Mouse (Mus musculus) brain, adult 2 months (tissue): ENCODE data around the gene Adamtsl3.

Experiments used
- DNase-seq: peaks from one replicate; pipeline ENCODE4 v3.0.0; 2011; ENCODE audit warnings: low read depth, low spot score

Gene Adamtsl3

DNA sequence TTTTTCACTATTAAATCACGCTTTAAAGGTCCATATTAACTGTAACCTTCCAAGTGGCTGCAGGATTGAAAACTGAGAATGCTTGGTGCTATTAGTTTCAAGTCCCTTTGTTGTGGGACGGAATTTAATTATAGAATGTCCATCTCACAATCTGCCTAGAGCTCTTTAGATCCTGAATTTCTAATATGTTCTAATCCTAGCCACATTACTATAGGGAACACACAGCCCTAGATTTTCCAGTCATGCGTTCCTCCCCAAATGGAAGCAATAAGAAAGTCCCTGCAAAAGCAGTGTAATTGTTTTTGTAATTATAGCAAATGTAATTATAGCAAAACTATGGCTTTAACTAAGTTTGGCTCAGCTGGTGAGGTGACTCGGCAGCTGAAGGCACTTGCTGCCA lies 161.6 kb downstream of the Adamtsl3 start:
- DNase-seq, result peak; percentile 5

- DNase-seq, result peak; percentile 84
Measured at GRCm38 (mm10) chr7:82501306-82501705, 165.8 kb downstream of the Adamtsl3 start.

DNA sequence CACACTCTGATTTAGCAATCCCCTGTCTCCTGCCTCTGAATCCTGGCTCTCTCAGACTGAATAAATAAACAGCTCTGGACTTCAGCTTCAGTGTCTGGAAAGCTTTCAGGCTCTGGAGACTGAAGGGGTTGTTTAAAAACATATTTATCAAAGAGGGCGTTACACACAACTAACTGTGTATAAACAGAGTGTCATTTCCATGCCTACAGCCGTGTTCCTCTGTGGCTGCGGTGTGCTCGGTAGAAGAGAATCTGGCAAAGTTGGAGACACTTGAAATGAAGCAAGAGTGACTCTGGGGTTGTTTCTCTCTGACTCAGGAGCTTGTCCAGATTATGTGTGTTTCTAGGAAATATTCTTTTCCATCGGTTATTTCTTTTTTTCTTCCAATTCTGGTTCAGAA lies 167.0 kb downstream of the Adamtsl3 start:
- DNase-seq, result no peak

- DNase-seq, result peak; percentile 80
Measured at GRCm38 (mm10) chr7:82504101-82504500, 168.6 kb downstream of the Adamtsl3 start.

DNA sequence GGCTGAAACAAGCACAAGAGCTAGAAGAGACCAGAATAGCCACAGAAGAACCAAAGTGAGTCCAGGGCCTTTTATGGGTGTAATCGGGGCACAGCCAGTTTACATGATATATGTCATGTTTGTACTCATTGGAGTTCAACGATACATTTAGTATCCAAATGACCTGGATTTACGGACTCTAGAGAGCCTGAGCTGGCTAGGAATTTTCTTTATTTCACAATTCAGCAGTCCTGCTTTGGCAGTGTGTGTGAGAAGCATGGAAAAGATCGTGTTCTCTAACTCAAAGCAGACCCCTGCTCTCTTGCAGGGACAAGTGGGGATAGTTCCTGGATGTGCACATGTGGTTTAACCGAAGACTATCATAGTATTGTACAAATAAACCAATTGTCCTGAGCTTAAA lies 195.1 kb downstream of the Adamtsl3 start:
- no peak for DNase-seq

GRCm38 (mm10) chr7:82531376-82531775 lies 195.9 kb downstream of the Adamtsl3 start:
- peak; percentile 56 for DNase-seq

DNA sequence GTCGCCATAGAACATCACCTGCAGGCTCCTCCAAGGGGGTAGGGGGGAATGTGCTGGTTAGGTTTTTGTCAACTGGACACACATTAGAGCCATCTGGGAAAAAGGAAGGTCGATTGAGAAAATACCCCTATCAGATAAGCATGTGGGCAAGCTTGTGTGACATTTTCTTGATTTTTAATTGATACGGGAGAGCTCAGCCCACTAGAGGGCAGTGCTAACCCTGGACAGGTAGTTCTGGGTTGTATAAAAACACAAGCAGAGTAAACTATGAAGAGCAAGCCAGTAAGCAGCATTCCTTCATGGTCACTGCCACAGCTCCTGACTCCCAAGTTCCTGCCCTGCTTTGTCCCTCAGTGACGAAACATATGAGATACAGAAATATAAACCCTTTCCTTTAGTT lies 197.7 kb downstream of the Adamtsl3 start:
- no peak for DNase-seq

DNA sequence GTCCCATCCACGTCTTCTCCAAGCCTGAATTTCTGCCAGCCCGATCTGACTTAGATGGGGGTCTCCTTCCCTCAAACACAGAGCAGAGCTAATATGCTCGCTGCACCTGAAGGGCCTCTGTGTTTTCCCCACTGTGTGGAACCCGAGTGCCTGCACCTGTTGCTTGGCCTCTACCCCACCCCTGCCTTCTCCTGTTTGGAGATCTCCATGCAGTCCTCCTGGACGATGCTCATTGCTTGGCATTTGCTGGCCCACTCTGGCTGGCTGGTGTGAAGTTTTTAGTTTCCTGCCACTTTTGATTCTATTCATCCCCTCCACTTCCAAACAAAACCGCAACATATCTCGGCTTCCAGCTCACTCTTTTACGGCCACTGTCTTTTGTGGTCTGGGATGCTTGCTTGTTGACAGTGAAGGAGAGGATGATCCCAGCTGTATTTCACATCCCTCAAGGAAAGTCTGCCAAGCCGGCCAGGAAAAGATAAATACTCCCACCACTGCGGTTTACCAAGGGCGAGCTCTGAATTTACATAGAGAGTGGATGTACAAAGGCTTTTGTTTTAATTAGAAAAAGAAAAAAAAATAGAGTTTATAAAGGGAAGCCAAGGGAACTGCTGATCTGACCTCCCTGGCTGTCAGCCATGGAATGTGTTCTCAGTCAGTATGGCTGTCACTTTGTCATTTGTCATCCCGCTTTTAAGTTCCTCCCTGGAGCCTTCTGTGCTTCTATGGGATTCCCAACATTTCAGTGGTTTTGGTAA lies 198.4 kb downstream of the Adamtsl3 start:
- no peak for DNase-seq

GRCm38 (mm10) chr7:82544390-82544919 lies 209.0 kb downstream of the Adamtsl3 start:
- DNase-seq, result no peak

DNA sequence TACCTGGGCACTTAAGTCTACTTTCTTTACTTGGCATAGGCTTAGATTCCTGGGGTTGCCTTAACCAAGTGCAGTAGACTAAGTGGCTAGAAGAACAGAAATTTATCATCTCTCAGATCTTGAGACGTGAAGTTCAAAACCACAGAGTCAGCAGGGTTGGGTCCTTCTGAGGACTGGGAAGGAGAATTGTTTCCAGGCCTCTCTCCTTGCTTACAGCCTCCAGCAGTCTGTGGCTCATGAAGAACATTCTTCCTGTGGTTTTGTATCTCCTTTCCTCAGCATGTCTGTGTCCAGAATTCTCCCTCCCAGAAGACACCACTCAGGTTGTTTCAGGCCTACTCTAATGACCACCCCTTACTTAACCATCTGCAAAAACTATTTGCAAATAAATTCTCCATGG lies 216.5 kb downstream of the Adamtsl3 start:
- DNase-seq, result no peak

DNA sequence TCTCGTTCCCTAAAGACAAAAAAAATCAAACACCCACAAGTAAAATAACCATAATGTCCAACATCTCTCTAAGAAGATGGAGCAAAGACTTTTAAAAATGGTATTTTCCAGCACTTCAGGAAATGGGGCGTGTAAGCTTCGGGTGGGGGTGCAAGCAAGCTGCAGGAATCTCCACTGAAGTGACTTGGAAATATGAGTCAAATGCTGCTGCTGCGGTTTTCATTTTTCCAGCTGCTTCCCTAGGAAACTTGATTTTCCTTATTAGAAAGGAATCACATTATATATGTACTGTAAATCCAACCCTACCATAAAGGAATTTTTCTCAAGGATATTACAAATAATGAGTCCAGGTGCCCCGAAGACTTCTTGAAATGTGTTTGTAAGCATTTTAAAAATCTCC lies 220.3 kb downstream of the Adamtsl3 start:
- no peak for DNase-seq

- DNase-seq, result no peak
Measured at GRCm38 (mm10) chr7:82556417-82556816, 220.9 kb downstream of the Adamtsl3 start.

DNA sequence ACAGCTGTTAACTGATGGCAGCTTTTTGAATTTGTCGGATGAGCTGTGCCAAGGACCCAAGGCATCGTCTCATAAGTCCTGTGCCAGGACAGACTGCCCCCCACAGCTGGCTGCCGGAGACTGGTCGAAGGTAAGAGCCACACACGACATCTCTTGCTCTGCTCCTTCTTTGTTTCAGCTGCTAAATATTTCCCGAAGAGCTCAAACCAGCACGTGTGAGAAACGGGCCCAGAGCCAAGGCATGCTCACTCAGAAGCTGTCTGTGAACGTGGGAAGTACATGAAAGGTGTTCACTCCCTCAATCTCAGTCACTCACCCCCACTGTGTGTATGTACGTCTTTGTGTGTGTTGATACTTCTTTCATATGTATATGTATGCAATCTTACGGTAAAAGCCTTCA lies 221.6 kb downstream of the Adamtsl3 start:
- no peak for DNase-seq

- no peak for DNase-seq
Measured at GRCm38 (mm10) chr7:82566688-82567087, 231.2 kb downstream of the Adamtsl3 start.

DNA sequence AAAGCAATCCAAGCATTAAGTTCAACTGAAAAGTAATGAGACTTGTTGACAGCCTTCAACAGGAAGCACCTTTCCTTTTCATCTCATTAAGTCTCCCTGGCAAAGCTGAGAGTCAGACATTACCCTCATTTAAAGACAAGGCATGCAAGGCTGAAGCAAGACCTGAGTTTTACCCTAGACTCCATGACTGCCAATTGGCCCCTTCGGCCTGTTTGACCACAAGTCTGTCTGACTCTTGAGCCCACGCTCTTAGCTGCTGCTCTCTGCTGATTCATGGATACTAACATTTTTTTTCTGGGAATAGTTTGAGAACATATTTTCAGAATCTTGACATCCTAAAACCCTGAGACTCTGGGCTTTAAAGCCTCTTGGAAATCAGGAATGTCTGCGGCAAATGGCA lies 232.3 kb downstream of the Adamtsl3 start:
- no peak for DNase-seq

DNA sequence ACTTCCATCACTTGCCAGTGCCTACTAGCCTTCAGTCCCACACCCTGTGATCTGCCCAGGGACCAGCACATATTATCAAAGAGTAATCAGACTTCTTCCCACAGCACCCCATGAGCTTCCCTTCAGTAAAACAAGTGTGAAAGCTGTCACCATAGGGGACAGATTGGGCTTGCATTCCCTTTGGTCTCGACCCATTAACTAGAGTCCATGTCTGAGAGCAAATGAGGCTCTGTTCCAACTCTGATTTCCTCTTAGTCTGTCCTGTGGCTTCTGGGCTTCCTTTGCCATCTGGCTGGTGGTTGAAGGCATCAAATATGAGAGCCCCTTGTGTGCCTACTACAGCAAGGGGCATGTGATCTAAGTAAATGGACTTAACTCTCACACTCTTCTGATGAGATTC lies 237.5 kb downstream of the Adamtsl3 start:
- peak; percentile 39 for DNase-seq

DNA sequence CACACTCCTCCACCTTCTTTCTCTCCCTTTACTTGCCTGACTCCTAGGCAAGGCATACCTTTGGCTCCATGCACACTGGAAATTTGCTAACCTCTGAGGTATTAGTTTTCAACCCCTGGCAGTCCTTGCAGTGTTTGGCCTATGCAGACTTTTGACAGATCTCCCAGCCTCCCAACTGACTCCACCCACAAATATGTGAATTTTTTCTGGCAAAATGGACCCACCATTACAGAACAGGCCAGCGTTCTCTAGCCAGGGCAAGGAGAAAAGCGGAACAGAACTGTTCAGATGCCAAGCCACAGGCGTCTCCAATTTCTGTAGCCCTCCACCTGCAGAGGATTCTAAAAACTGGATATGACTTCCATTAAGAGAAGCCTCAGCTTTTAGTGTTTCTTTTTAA lies 244.5 kb downstream of the Adamtsl3 start:
- DNase-seq, result no peak

GRCm38 (mm10) chr7:82581802-82582201 lies 246.3 kb downstream of the Adamtsl3 start:
- DNase-seq, result no peak

- no peak for DNase-seq
Measured at GRCm38 (mm10) chr7:82582534-82582933, 247.0 kb downstream of the Adamtsl3 start.

DNA sequence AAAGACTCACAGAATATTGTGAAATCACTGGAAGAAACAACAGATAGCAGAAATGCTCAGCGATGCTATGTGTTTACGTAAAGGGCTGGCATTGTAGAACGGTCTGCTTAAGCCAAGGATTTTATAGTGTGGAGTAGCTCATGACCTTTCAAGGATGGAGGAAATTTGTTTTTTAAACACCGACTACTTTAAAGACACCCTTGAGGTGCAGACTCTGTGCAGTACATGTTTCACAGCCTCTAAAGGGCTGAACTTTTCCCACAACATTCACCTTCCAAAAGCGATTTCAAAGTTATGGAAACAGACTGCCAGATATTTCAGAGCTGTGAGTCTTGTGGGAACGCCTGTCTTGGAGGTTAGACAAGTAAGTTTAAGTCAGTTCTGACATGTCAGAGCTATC lies 255.4 kb downstream of the Adamtsl3 start:
- DNase-seq, result no peak

- DNase-seq, result no peak
Measured at GRCm38 (mm10) chr7:82602008-82602407, 266.5 kb downstream of the Adamtsl3 start.

- DNase-seq, result no peak
Measured at GRCm38 (mm10) chr7:82605425-82605824, 269.9 kb downstream of the Adamtsl3 start.

- peak; percentile 7 for DNase-seq
Measured at GRCm38 (mm10) chr7:82609629-82610028, 274.1 kb downstream of the Adamtsl3 start.

DNA sequence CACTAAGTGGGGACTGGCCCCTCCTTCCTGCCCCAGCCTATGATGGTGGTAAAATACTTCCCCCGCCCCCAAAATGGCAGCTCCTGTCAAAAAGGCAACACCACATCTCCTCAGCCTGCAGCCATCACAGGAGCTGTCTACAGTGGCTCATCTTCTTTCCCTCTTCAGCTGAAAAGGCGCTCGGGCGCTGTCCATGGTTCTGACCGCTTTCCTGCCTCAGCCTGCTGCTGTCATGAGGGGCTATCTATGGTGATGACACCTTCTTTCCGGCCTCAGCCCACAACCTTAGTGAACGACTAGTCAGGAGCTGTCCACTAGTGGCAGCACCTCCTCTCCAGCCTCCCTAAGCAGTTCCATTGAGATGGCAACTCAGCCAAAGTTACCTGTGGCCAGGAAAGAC lies 289.8 kb downstream of the Adamtsl3 start:
- DNase-seq, result no peak
